Mouse (Mus musculus): ENCODE measurements around the gene Nrxn1. TPM values are rescaled to one million over a fixed set of nuclear protein-coding genes. Genes with fewer than 3 reads are reported as not detected.

Nrxn1 gene
- polyA plus RNA-seq, 1 experiment from 2014 or later: 4.2 TPM

GRCm38 (mm10) chr17:90999667-91000154, 93.2 kb downstream of the Nrxn1 start:
- ATAC-seq (replicated peaks; ENCODE audit: low FRiP score, low TSS enrichment, low read depth) (no peak), DNase-seq (ENCODE audit: low spot score) (no peak)
- WGBS: 76% methylated on average over 4 of the region's 4 CpGs
- H3K27ac ChIP-seq (ENCODE audit: low read depth): no peak overlapping the region
- H3K4me1 ChIP-seq (replicated peaks; ENCODE audit: control insufficient read depth, insufficient read depth, low read length): no peaks in the 10 kb centered on the region
- H3K9me3 ChIP-seq (ENCODE audit: control insufficient read depth, low read length): no peaks in the 10 kb centered on the region
- H3K36me3 ChIP-seq (ENCODE audit: control insufficient read depth, insufficient read depth, low read length): no peaks in the 10 kb centered on the region
- no peak overlapping the region for H3K9ac ChIP-seq (ENCODE audit: low read length)
- no peak overlapping the region for H3K4me3 ChIP-seq (ENCODE audit: low read depth, low read length)
- no peak overlapping the region for H3K4me2 ChIP-seq (ENCODE audit: low read length)
- no peaks in the 10 kb centered on the region for H3K27me3 ChIP-seq (replicated peaks; ENCODE audit: control insufficient read depth, insufficient read depth, low read length)

DNA sequence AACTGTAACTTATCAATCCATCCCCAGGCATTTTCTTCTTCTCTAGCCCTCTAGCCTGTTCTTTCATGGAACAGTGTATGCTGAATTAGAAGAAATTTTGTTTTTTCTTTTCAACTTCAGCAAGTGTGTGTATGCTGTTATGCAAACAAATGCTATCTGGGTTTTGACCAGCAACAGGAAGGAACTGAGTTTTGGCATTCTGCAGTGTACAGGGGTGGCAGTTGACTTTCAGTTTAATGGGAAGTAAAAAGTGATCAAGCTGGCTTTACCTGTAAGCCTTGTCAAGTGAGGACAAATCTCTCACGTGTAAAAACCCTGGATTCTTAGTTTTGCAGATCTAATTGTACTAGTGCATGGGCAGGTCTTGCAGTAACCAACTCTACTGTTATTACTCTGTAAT, 95.2 kb downstream of the Nrxn1 start:
- Histone ChIP-seq H3K27me3 (replicated peaks; ENCODE audit: control insufficient read depth, insufficient read depth, low read length) (no peaks in the 10 kb centered on the region), H3K9ac (ENCODE audit: low read length) (no peak overlapping the region), H3K4me3 (ENCODE audit: low read depth, low read length) (no peak overlapping the region), H3K9me3 (ENCODE audit: control insufficient read depth, low read length) (no peaks in the 10 kb centered on the region), H3K27ac (ENCODE audit: low read depth) (no peak overlapping the region), H3K4me1 (replicated peaks; ENCODE audit: control insufficient read depth, insufficient read depth, low read length) (no peaks in the 10 kb centered on the region), H3K4me2 (ENCODE audit: low read length) (no peak overlapping the region), H3K36me3 (ENCODE audit: control insufficient read depth, insufficient read depth, low read length) (no peaks in the 10 kb centered on the region)
- ATAC-seq (replicated peaks; ENCODE audit: low FRiP score, low TSS enrichment, low read depth) (no peak), DNase-seq (ENCODE audit: low spot score) (no peak)
- 60% methylated on average over 1 of the region's 1 CpGs for WGBS

GRCm38 (mm10) chr17:90995436-90995835, 97.4 kb downstream of the Nrxn1 start:
- Histone ChIP-seq H3K9me3 (ENCODE audit: control insufficient read depth, low read length) (no peaks in the 10 kb centered on the region), H3K9ac (ENCODE audit: low read length) (no peak overlapping the region), H3K4me3 (ENCODE audit: low read depth, low read length) (no peak overlapping the region), H3K4me2 (ENCODE audit: low read length) (no peak overlapping the region), H3K4me1 (replicated peaks; ENCODE audit: control insufficient read depth, insufficient read depth, low read length) (no peaks in the 10 kb centered on the region), H3K27ac (ENCODE audit: low read depth) (no peak overlapping the region), H3K36me3 (ENCODE audit: control insufficient read depth, insufficient read depth, low read length) (no peaks in the 10 kb centered on the region), H3K27me3 (replicated peaks; ENCODE audit: control insufficient read depth, insufficient read depth, low read length) (no peaks in the 10 kb centered on the region)
- no peak for DNase-seq (ENCODE audit: low spot score)
- ATAC-seq (replicated peaks; ENCODE audit: low FRiP score, low TSS enrichment, low read depth): no peak
- WGBS: 33% methylated on average over 1 of the region's 1 CpGs

- no peak overlapping the region for H3K4me3 ChIP-seq (ENCODE audit: low read depth, low read length)
- H3K27ac ChIP-seq (ENCODE audit: low read depth): no peak overlapping the region
- DNase-seq (ENCODE audit: low spot score): no peak
- 79% methylated on average over 1 of the region's 1 CpGs for WGBS
- H3K9ac ChIP-seq (ENCODE audit: low read length): no peak overlapping the region
- no peaks in the 10 kb centered on the region for H3K36me3 ChIP-seq (ENCODE audit: control insufficient read depth, insufficient read depth, low read length)
- no peak overlapping the region for H3K4me2 ChIP-seq (ENCODE audit: low read length)
- ATAC-seq (replicated peaks; ENCODE audit: low FRiP score, low TSS enrichment, low read depth): no peak
- no peaks in the 10 kb centered on the region for H3K4me1 ChIP-seq (replicated peaks; ENCODE audit: control insufficient read depth, insufficient read depth, low read length)
- H3K9me3 ChIP-seq (ENCODE audit: control insufficient read depth, low read length): no peaks in the 10 kb centered on the region
- H3K27me3 ChIP-seq (replicated peaks; ENCODE audit: control insufficient read depth, insufficient read depth, low read length): no peaks in the 10 kb centered on the region
Observed at GRCm38 (mm10) chr17:90994247-90994646, 98.6 kb downstream of the Nrxn1 start.

DNA sequence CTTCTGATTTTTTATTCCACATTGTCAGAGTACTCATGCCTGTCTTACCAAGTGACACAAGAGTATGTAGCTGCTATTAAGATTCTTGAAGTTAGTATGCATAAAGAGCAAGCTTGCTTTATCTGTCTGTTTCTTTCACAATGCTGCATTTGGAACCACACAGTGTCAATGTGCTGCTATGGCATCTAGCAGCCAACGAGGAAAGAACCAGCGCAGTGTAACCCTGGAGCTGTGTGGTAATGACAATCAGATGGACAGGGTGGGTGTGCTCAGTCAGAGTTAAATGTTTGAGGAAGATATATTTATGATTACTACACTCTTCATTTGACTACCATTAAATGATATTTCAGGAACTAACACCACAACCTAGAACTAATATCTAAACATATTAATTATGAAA, 102.1 kb downstream of the Nrxn1 start:
- Histone ChIP-seq H3K27ac (ENCODE audit: low read depth) (no peak overlapping the region), H3K36me3 (ENCODE audit: control insufficient read depth, insufficient read depth, low read length) (no peaks in the 10 kb centered on the region), H3K9ac (ENCODE audit: low read length) (no peak overlapping the region), H3K9me3 (ENCODE audit: control insufficient read depth, low read length) (no peaks in the 10 kb centered on the region), H3K4me1 (replicated peaks; ENCODE audit: control insufficient read depth, insufficient read depth, low read length) (no peaks in the 10 kb centered on the region), H3K4me2 (ENCODE audit: low read length) (no peak overlapping the region), H3K27me3 (replicated peaks; ENCODE audit: control insufficient read depth, insufficient read depth, low read length) (no peaks in the 10 kb centered on the region), H3K4me3 (ENCODE audit: low read depth, low read length) (no peak overlapping the region)
- WGBS: 76% methylated on average over 2 of the region's 2 CpGs
- ATAC-seq (replicated peaks; ENCODE audit: low FRiP score, low TSS enrichment, low read depth) (no peak), DNase-seq (ENCODE audit: low spot score) (no peak)

DNA sequence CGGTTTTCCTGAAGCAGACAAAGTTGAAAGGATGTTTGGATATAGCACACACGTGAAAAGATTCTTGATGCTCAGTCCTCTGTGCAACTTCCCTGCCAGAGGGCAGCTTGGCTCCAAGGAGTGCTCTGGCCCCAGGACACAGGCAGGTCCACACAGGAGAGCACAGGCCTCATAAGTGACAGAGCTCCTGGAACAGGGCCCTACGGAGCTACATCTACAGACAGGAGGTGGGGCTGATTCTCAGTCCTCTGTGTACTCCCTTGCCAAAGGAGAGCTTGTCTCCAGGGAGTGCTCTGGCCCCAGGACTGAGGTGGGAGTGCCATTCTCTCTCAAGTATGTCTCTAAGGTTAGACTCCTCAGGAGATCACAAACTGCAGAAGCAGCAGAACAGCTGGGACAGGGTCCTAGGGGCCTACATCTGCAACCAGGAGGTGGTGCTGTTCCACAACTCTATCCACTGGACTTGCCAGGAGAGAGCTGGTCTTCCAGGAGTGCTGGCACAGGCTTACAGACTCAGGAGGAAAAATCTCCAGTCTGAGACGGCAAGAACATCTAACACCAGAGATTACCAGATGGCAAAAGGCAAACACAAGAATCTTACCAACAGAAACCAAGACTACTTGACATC, 129.9 kb downstream of the Nrxn1 start:
- H3K4me2 ChIP-seq (ENCODE audit: low read length): no peak overlapping the region
- no peaks in the 10 kb centered on the region for H3K4me1 ChIP-seq (replicated peaks; ENCODE audit: control insufficient read depth, insufficient read depth, low read length)
- no peaks in the 10 kb centered on the region for H3K9me3 ChIP-seq (ENCODE audit: control insufficient read depth, low read length)
- WGBS: 58% methylated on average over 4 of the region's 4 CpGs
- H3K27me3 ChIP-seq (replicated peaks; ENCODE audit: control insufficient read depth, insufficient read depth, low read length): no peaks in the 10 kb centered on the region
- H3K27ac ChIP-seq (ENCODE audit: low read depth): no peak overlapping the region
- no peak for ATAC-seq (replicated peaks; ENCODE audit: low FRiP score, low TSS enrichment, low read depth)
- no peak overlapping the region for H3K4me3 ChIP-seq (ENCODE audit: low read depth, low read length)
- H3K36me3 ChIP-seq (ENCODE audit: control insufficient read depth, insufficient read depth, low read length): no peaks in the 10 kb centered on the region
- peak; percentile 52 for DNase-seq (ENCODE audit: low spot score)
- no peak overlapping the region for H3K9ac ChIP-seq (ENCODE audit: low read length)

GRCm38 (mm10) chr17:90955221-90955620, 137.7 kb downstream of the Nrxn1 start:
- DNase-seq (ENCODE audit: low spot score): no peak
- Histone ChIP-seq H3K27ac (ENCODE audit: low read depth) (no peak overlapping the region), H3K36me3 (ENCODE audit: control insufficient read depth, insufficient read depth, low read length) (no peaks in the 10 kb centered on the region), H3K27me3 (replicated peaks; ENCODE audit: control insufficient read depth, insufficient read depth, low read length) (no peaks in the 10 kb centered on the region), H3K9ac (ENCODE audit: low read length) (no peak overlapping the region), H3K4me2 (ENCODE audit: low read length) (no peak overlapping the region), H3K9me3 (ENCODE audit: control insufficient read depth, low read length) (no peaks in the 10 kb centered on the region), H3K4me1 (replicated peaks; ENCODE audit: control insufficient read depth, insufficient read depth, low read length) (no peaks in the 10 kb centered on the region), H3K4me3 (ENCODE audit: low read depth, low read length) (no peak overlapping the region)
- ATAC-seq (replicated peaks; ENCODE audit: low FRiP score, low TSS enrichment, low read depth): no peak
- 71% methylated on average over 2 of the region's 2 CpGs for WGBS

- WGBS: 91% methylated on average over 2 of the region's 2 CpGs
- Histone ChIP-seq H3K4me2 (ENCODE audit: low read length) (no peak overlapping the region), H3K9ac (ENCODE audit: low read length) (no peak overlapping the region), H3K27ac (ENCODE audit: low read depth) (no peak overlapping the region), H3K27me3 (replicated peaks; ENCODE audit: control insufficient read depth, insufficient read depth, low read length) (no peaks in the 10 kb centered on the region), H3K36me3 (ENCODE audit: control insufficient read depth, insufficient read depth, low read length) (no peaks in the 10 kb centered on the region), H3K9me3 (ENCODE audit: control insufficient read depth, low read length) (no peaks in the 10 kb centered on the region), H3K4me3 (ENCODE audit: low read depth, low read length) (no peak overlapping the region), H3K4me1 (replicated peaks; ENCODE audit: control insufficient read depth, insufficient read depth, low read length) (no peaks in the 10 kb centered on the region)
- ATAC-seq (replicated peaks; ENCODE audit: low FRiP score, low TSS enrichment, low read depth) (no peak), DNase-seq (ENCODE audit: low spot score) (no peak)
Observed at GRCm38 (mm10) chr17:90934929-90935328, 157.9 kb downstream of the Nrxn1 start.

- Histone ChIP-seq H3K4me3 (ENCODE audit: low read depth, low read length) (no peak overlapping the region), H3K36me3 (ENCODE audit: control insufficient read depth, insufficient read depth, low read length) (no peaks in the 10 kb centered on the region), H3K4me1 (replicated peaks; ENCODE audit: control insufficient read depth, insufficient read depth, low read length) (no peaks in the 10 kb centered on the region), H3K27me3 (replicated peaks; ENCODE audit: control insufficient read depth, insufficient read depth, low read length) (no peaks in the 10 kb centered on the region), H3K4me2 (ENCODE audit: low read length) (no peak overlapping the region), H3K9ac (ENCODE audit: low read length) (no peak overlapping the region), H3K27ac (ENCODE audit: low read depth) (no peak overlapping the region), H3K9me3 (ENCODE audit: control insufficient read depth, low read length) (no peaks in the 10 kb centered on the region)
- WGBS: 83% methylated on average over 2 of the region's 2 CpGs
- DNase-seq (ENCODE audit: low spot score) (no peak), ATAC-seq (replicated peaks; ENCODE audit: low FRiP score, low TSS enrichment, low read depth) (no peak)
Observed at GRCm38 (mm10) chr17:90913320-90913719, 179.6 kb downstream of the Nrxn1 start.
